Mouse (Mus musculus) liver, embryonic 11.5 days (tissue): Measurements from ENCODE around the gene Cxcl16. TPM values are rescaled to one million over a fixed set of nuclear protein-coding genes. Genes with fewer than 3 reads are reported as not detected.
A peak's percentile ranks its signal among the peaks of the same experiment; 100 is the strongest.
"Not testable (repeated sequence)": the region's sequence is repeated elsewhere in the genome, so short reads cannot be mapped to it uniquely, and the experiment has no call there.

ENCODE experiments used
- ATAC-seq: fragments of 200-750 bp; cut with Nextera tagmentation; replicated peaks from 2 replicates; pipeline ENCODE4 v1.8.0; 2017; ENCODE audit warnings: moderate number of reproducible peaks, mild to moderate bottlenecking, moderate TSS enrichment, moderate library complexity; ENCODE audit not compliant: low FRiP score
- DNase-seq: peaks from one replicate; pipeline ENCODE4 v3.0.0-alpha.2; 2017; ENCODE audit warnings: low spot score
- H3K27ac ChIP-seq: fragments of 300-500 bp; sonication (generic); 2 replicates; pipeline ENCODE4 v1.5.1; 2014; ENCODE audit warnings: mild to moderate bottlenecking, low read depth, low read length, control low read depth
- H3K27me3 ChIP-seq: fragments of 300-500 bp; sonication (generic); replicated peaks from 2 replicates; pipeline ENCODE4 v1.6.1; 2014; ENCODE audit warnings: low read length, mixed read lengths; ENCODE audit not compliant: control insufficient read depth, insufficient read depth
- H3K36me3 ChIP-seq: fragments of 300-500 bp; sonication (generic); 2 replicates; pipeline ENCODE4 v1.6.1; 2014; ENCODE audit warnings: mild to moderate bottlenecking, low read length, moderate library complexity, mixed read lengths; ENCODE audit not compliant: control insufficient read depth, insufficient read depth
- H3K4me1 ChIP-seq: fragments of 300-500 bp; sonication (generic); replicated peaks from 2 replicates; pipeline ENCODE4 v1.6.1; 2014; ENCODE audit warnings: low read length, mixed read lengths; ENCODE audit not compliant: control insufficient read depth, insufficient read depth
- H3K4me2 ChIP-seq: fragments of 300-500 bp; sonication (generic); 2 replicates; pipeline ENCODE4 v1.6.1; 2014; ENCODE audit warnings: mild to moderate bottlenecking, control low read depth, moderate library complexity
- H3K4me3 ChIP-seq: fragments of 300-500 bp; sonication (generic); 2 replicates; pipeline ENCODE4 v1.5.1; 2014; ENCODE audit warnings: low read depth, low read length, control low read depth
- H3K9ac ChIP-seq: fragments of 300-500 bp; sonication (generic); 2 replicates; pipeline ENCODE4 v1.6.1; 2014; ENCODE audit warnings: low read depth, low read length, control low read depth
- H3K9me3 ChIP-seq: fragments of 300-500 bp; sonication (generic); 2 replicates; pipeline ENCODE4 v1.6.1; 2016; ENCODE audit warnings: low read length, inconsistent platforms, mixed read lengths; ENCODE audit not compliant: control insufficient read depth
- WGBS: fragments of 180-500 bp; shearing (Covaris S2); extraction: QIAGEN DNeasy Blood & Tissue Kit; methylation state at CpG from one replicate; pipeline ENCODE4 v1.1.7; 2014; 5-methylcytosine and 5-hydroxymethylcytosine counted together
- polyA plus RNA-seq: library from polyadenylated mRNA; unstranded; fragments of >200 nt; fragmentation: Nextera tagmentation; extraction: Ambion mirVana; gene quantifications from 2 replicates; pipeline ENCODE4 v1.2.1, GENCODE M21; 2014

The Cxcl16 gene
- polyA plus RNA-seq, 1 experiment from 2014 or later, result 1.6 TPM

DNA sequence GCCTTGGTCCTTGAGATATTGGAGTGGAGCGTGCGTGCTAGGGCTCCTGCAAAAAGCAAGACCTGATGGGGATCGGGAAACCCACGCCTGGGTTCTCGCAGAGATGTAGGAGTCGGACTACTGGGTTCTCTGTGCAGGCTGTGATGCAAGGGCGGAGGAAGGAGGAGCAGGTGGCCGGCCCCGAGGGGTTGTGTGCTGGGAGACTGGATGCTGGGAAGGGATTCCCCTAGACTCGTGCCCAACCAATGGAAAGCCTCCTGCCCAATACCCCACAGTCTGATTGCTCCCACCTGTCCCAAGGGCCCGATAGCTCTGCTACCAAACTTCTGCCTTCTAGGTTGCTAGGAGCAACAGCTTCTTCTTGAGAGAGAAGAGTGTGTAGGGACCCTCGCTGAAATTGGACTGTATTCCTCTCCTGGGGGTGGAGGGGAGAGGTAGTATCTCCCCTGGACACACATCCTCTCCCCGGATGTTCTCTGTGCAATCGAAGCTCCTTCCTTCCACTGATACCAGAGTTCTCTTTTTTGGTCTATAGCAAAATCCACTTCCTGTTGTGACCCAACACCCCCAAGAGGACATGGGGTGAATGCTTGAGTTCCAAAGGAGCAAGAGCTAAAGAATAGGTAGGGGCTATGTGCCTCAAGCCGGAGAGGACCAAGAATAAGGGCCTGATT is 26.8 kb downstream of the Cxcl16 start:
- H3K4me1 ChIP-seq, result peaks cover 30% of the 10 kb centered on the region
- ATAC-seq, result peak; percentile 8; the same call in 1 of the 2 replicates

DNA sequence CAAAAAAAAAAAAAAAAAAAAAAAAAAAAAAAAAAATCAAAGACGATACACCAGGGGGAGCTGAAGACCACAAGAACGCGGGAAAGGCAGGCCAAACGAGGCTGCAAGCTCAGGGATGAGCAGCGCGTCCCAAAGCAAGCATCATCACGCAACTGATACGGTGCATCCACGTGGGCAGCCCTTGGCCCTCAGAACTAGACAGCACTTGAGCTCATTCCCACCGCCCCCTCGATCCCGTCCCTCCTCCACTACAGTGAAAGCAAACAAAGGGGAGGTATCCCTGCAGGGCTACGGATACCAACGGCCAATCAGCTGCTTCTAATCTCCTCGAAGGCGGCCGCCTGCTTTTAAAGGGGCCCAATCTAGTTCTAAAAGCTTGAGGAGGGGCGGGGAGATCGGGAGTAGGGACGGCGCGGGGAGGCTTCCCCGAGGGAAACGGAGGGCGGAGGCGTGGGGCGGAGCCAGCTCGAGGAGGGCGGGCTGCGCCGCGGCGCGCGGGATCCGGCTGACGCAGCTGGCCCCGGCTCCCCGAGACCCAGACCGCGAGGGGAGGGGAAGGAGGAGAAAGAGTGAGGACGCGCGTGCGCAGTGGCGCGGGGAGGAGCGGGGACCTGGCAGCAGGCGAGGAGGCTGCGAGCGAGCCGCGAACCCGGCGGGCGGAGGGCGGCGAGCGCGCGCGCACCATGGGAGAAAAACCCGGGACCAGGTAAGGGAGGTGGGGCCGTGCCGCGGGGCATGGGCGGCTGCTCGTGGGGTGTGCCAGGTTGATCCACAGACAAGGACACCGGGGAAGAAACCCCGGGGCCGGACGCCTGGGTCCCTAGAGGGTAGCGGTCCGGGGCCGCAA is 27.5 kb downstream of the Cxcl16 start, which contains the start of gene Arrb2:
Arrb2 (plus strand) TSS at position 588 of the 847 bp plus-strand sequence.
- ATAC-seq (peak; percentile 95), DNase-seq (peak; percentile 99)
- Histone ChIP-seq H3K4me3 (peak within 1 kb of the TSS; percentile 87), H3K36me3 (no peaks in the 10 kb centered on the region; the same call in 1 of the 2 replicates), H3K9ac (peak within 1 kb of the TSS; percentile 87), H3K27me3 (no peaks in the 10 kb centered on the region), H3K4me1 (peaks cover 25% of the 10 kb centered on the region), H3K4me2 (peak within 1 kb of the TSS; percentile 96), H3K9me3 (no peaks in the 10 kb centered on the region), H3K27ac (peak within 1 kb of the TSS; percentile 87)
- WGBS, result under 1% methylated on average over 74 of the region's 75 CpGs

More for the DNA sequence above, 26.8 kb downstream of the Cxcl16 start:
- peak overlapping the region; percentile 87 for H3K9ac ChIP-seq
- H3K9me3 ChIP-seq, result no peaks in the 10 kb centered on the region
- WGBS, result 8% methylated on average over 15 of the region's 15 CpGs
- DNase-seq, result no peak
- no peaks in the 10 kb centered on the region for H3K27me3 ChIP-seq
- H3K36me3 ChIP-seq, result no peaks in the 10 kb centered on the region; the same call in 1 of the 2 replicates
- H3K4me3 ChIP-seq, result peak overlapping the region; percentile 87
- peak overlapping the region; percentile 96 for H3K4me2 ChIP-seq
- peak overlapping the region; percentile 87 for H3K27ac ChIP-seq

DNA sequence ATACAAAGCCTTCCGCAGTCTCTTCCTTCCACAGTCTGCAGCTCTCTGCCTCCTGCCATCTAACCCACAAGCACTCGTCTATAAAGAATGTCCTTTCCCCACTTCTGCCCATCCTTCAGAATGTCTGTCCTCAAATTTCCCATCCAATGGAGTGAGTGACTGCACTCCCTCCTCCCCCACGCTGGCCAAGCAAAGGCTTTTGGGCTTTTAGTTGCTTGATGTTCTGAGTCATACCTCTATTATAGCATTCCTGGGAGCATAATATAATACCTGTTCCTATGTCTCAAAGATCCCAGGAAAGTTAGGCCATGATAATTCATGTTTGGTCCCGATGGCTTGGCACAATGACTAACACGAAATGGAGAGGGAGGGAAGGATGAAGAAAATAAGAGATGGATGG is 28.2 kb downstream of the Cxcl16 start:
- Histone ChIP-seq H3K9ac (peak overlapping the region; percentile 48; the same call in 1 of the 2 replicates), H3K4me2 (peak overlapping the region; percentile 96), H3K4me3 (peak overlapping the region; percentile 11; the same call in 1 of the 2 replicates), H3K27ac (no peak overlapping the region), H3K36me3 (no peaks in the 10 kb centered on the region; the same call in 1 of the 2 replicates), H3K4me1 (peaks cover 23% of the 10 kb centered on the region), H3K27me3 (no peaks in the 10 kb centered on the region), H3K9me3 (no peaks in the 10 kb centered on the region)
- ATAC-seq, result no peak
- WGBS, result 34% methylated on average over 5 of the region's 5 CpGs
- DNase-seq, result no peak

DNA sequence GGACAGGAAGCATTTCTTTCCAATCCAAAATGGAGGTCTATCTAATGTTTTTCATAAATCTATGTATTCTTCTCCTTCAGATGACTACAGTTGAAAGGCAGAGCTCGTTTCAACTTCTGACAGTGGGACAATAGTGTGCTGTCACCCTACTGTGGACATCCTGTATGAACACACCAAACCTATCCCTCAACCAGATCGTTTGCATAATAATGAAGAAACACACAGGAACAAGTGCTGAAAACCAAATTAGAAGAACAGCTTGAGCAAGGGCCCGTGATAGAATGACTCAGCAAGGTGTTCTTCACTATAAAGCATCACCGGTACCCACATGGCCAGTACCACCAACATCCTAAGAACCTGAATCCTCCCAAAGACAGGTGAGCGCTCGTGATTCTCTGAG is 33.2 kb downstream of the Cxcl16 start:
- H3K4me2 ChIP-seq, H3K27ac ChIP-seq, H3K9ac ChIP-seq, ATAC-seq, DNase-seq, H3K4me1 ChIP-seq, H3K27me3 ChIP-seq, H3K36me3 ChIP-seq, H3K9me3 ChIP-seq, H3K4me3 ChIP-seq: not testable (repeated sequence)
- WGBS, result 70% methylated on average over 6 of the region's 6 CpGs

DNA sequence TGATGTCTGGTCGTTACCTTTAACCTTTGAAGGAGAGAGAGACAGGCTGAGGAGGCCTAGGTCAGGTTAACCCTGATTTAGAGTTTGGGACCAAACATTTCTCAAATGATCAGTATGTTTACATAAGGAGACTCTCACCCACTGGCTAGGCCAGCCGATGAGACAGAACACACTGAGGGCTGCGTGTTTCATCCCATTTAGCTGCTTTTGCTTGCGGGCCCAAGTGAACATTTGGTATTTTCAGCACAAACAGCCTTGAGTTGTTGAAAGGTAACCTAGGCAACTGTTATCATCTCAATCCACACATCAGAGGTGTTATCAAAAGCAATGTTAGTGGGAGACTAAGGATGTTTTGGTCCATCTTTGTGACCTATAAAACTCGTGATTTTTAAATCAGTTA is 40.3 kb downstream of the Cxcl16 start:
- Histone ChIP-seq H3K4me2 (no peak overlapping the region), H3K4me3 (no peak overlapping the region), H3K9ac (no peak overlapping the region), H3K27me3 (no peaks in the 10 kb centered on the region; the same call in 1 of the 2 replicates), H3K4me1 (no peaks in the 10 kb centered on the region), H3K9me3 (no peaks in the 10 kb centered on the region), H3K36me3 (no peaks in the 10 kb centered on the region), H3K27ac (no peak overlapping the region)
- ATAC-seq, result no peak
- DNase-seq, result no peak
- WGBS, result 58% methylated on average over 5 of the region's 5 CpGs

DNA sequence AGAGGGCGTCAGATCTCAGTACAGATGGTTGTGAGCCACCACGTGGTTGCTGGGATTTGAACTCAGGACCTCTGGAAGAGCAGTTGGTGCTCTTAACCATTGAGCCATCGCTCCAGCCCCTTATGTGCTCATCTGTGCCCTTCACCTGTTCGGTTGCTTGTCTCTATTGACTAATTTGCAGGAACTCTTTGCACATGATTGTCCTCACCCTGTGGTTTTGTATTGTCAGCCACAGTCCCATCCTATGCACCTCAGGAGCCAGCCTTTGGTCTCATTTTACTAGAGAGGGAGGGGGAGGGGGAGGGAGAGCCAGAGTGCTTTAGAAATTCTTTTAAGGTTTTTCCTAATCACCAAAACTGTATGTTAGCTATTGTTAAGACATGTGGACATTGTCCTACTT is 41.6 kb downstream of the Cxcl16 start:
- no peak for DNase-seq
- H3K4me1 ChIP-seq, result no peaks in the 10 kb centered on the region
- WGBS, result 56% methylated on average over 4 of the region's 4 CpGs
- H3K27ac ChIP-seq, result no peak overlapping the region
- no peak overlapping the region for H3K4me2 ChIP-seq
- no peak overlapping the region for H3K9ac ChIP-seq
- no peak overlapping the region for H3K4me3 ChIP-seq
- no peaks in the 10 kb centered on the region; the same call in 1 of the 2 replicates for H3K27me3 ChIP-seq
- no peaks in the 10 kb centered on the region for H3K9me3 ChIP-seq
- no peaks in the 10 kb centered on the region for H3K36me3 ChIP-seq
- ATAC-seq, result no peak

DNA sequence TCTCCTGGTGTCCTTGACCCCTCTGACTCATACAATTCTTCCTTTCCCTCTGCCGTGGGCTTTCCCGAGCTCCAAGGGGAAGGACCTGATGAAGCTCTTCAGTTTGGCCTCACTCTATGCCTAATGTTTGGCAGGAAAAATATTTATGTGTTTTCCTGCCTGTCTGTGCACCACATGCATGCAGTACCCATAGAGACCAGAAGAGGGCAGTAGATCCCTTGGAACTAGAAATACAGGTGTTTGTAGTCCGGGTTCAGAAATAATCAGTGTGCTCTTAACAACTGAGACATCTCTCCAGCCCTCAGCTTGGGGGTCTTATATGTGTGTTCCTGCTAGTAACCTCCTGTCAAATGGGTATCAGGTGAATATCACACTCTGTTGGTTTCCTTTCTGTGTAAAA is 45.8 kb downstream of the Cxcl16 start:
- H3K9me3 ChIP-seq, result no peaks in the 10 kb centered on the region
- no peak overlapping the region for H3K4me2 ChIP-seq
- no peak overlapping the region for H3K4me3 ChIP-seq
- WGBS, result 9% methylated on average over 3 of the region's 3 CpGs
- H3K4me1 ChIP-seq, result peaks cover 6% of the 10 kb centered on the region
- ATAC-seq, result no peak
- no peak overlapping the region for H3K9ac ChIP-seq
- no peaks in the 10 kb centered on the region; the same call in 1 of the 2 replicates for H3K27me3 ChIP-seq
- peak; percentile 66 for DNase-seq
- H3K36me3 ChIP-seq, result no peaks in the 10 kb centered on the region
- H3K27ac ChIP-seq, result no peak overlapping the region

DNA sequence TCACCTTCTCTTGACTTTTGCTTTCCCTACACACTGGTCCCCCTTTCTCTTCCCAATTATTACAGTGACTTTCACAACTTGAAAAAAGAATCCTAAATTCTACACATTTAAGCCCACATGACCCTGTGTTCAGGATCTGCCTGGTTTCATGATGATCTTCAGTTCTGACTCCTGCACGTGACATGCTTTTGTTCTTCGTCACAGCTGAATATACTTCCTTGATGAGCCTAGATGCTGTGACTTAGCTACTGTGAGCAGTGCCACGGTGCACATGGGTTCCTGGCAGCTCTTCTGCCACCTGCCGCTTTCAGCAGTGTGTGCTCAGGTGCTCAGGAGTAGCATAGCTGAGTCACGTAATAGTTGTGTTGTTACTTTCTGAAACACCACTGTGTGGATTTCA is 47.2 kb downstream of the Cxcl16 start:
- DNase-seq (no peak), ATAC-seq (no peak)
- Histone ChIP-seq H3K9ac (no peak overlapping the region), H3K4me3 (no peak overlapping the region), H3K27me3 (no peaks in the 10 kb centered on the region; the same call in 1 of the 2 replicates), H3K27ac (no peak overlapping the region), H3K9me3 (no peaks in the 10 kb centered on the region), H3K36me3 (no peaks in the 10 kb centered on the region), H3K4me1 (peaks cover 17% of the 10 kb centered on the region), H3K4me2 (no peak overlapping the region)
- WGBS, result 76% methylated on average over 5 of the region's 5 CpGs
